Mouse (Mus musculus) hindbrain, embryonic 13.5 days (tissue): ENCODE results near the gene Dlx5. TPM values are rescaled to one million over a fixed set of nuclear protein-coding genes. Genes with fewer than 3 reads are reported as not detected.

Experiments used
- ATAC-seq: fragments of 200-750 bp; cut with Nextera tagmentation; 2 replicates; pipeline ENCODE4 v1.8.0; 2017; ENCODE audit warnings: moderate TSS enrichment; ENCODE audit not compliant: low FRiP score
- H3K27ac ChIP-seq: fragments of 300-500 bp; sonication (generic); 2 replicates; pipeline ENCODE4 v1.5.1; 2015; ENCODE audit warnings: inconsistent platforms, mild to moderate bottlenecking, moderate library complexity
- H3K27me3 ChIP-seq: fragments of 300-500 bp; sonication (generic); 2 replicates; pipeline ENCODE4 v1.6.1; 2015; ENCODE audit warnings: mild to moderate bottlenecking, inconsistent platforms
- H3K36me3 ChIP-seq: fragments of 300-500 bp; sonication (generic); 2 replicates; pipeline ENCODE4 v1.6.1; 2015; ENCODE audit warnings: mild to moderate bottlenecking, inconsistent platforms
- H3K4me1 ChIP-seq: fragments of 300-500 bp; sonication (generic); replicated peaks from 2 replicates; pipeline ENCODE4 v1.6.1; 2015; ENCODE audit warnings: inconsistent platforms
- H3K4me2 ChIP-seq: fragments of 300-500 bp; sonication (generic); 2 replicates; pipeline ENCODE4 v1.6.1; 2015; ENCODE audit warnings: inconsistent platforms, mild to moderate bottlenecking, moderate library complexity
- H3K4me3 ChIP-seq: fragments of 300-500 bp; sonication (generic); 2 replicates; pipeline ENCODE4 v1.5.1; 2015; ENCODE audit warnings: mild to moderate bottlenecking, inconsistent platforms
- H3K9ac ChIP-seq: fragments of 300-500 bp; sonication (generic); 2 replicates; pipeline ENCODE4 v1.6.1; 2015; ENCODE audit warnings: mild to moderate bottlenecking, inconsistent platforms
- H3K9me3 ChIP-seq: fragments of 300-500 bp; sonication (generic); 2 replicates; pipeline ENCODE4 v1.6.1; 2016; ENCODE audit warnings: inconsistent platforms
- WGBS: fragments of 180-500 bp; shearing (Covaris S2); methylation state at CpG from one replicate; pipeline ENCODE4 v1.1.7; 2015; 5-methylcytosine and 5-hydroxymethylcytosine counted together
- polyA plus RNA-seq: library from polyadenylated mRNA; unstranded; fragments of >200 nt; fragmentation: Nextera tagmentation; extraction: Ambion mirVana; gene quantifications from 2 replicates; pipeline ENCODE4 v1.2.1, GENCODE M21; 2015

Dlx5 gene
- polyA plus RNA-seq, 1 experiment from 2014 or later: 1.3 TPM

DNA sequence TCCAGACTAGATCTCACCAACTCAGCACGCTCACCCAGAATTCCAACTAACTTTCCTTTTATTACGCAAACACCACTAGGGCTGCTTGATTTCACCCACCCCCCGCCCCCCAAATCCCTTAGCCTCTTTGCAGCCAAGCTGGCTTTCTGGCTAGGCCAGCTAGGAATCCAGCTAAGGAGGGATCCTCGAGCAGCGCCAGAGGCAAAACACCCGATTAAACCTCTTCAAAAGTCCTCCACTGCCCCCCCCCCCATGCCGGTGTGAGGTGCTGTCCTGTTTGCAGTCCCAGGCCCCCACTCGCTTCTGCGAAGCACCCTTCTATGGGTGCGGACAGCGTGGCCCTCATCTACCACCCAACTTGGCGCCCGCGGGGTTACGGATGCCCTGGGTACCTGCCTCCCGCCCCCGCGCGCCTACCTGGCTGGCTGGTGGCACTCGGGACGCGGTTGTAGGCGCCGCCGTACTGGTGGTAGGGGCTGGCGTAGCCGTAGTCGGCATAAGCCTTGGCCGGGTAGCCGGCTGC, 709 bp downstream of the Dlx5 start:
- H3K4me1 ChIP-seq: peaks cover 18% of the 10 kb centered on the region
- H3K9me3 ChIP-seq: no peaks in the 10 kb centered on the region
- peak overlapping the region; percentile 51 for H3K9ac ChIP-seq
- peak overlapping the region; percentile 59 for H3K4me2 ChIP-seq
- peak overlapping the region; percentile 39 for H3K4me3 ChIP-seq
- peak; percentile 61 for ATAC-seq
- H3K36me3 ChIP-seq: no peaks in the 10 kb centered on the region
- no peak overlapping the region for H3K27ac ChIP-seq
- under 1% methylated on average over 30 of the region's 30 CpGs for WGBS
- peaks cover 85% of the 10 kb centered on the region for H3K27me3 ChIP-seq

DNA sequence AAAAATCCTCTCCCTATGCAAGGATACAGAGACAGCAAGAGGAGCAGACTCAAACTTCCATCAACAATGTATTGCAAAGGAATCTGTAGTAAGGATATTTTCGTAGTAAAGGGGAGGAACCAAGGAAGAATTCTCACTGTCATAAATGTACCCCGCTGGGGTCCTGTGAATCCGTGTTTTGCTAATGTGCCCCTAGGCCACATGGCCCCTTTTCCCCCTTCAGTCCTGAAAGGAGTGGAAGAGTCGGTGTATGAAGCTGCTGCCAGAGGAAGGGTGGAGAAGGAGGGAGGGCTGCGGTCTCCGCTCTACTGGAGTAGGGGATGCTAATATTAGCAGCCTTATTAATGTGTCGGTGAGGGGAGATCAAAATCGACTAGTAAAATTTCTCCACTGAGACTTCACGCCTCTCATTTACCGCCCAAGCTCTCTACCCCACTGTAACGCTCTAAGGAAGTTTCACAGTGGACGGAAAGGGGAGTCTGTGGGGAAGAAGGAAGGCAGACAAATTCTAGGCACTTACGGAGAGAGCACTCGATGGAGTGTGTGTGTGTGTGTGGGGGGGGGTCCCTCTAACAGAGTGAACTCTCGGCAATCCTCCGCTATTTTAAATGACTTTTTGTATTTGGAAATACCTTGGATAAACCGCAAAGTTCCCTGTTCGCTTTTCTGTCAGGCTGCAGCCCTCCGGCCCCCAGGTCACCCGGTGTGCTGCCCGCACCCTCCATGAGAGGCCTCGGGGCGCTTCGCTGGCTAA, 1.3 kb downstream of the Dlx5 start:
- H3K36me3 ChIP-seq: no peaks in the 10 kb centered on the region
- H3K9me3 ChIP-seq: no peaks in the 10 kb centered on the region
- H3K27me3 ChIP-seq: peaks cover 91% of the 10 kb centered on the region
- peak overlapping the region; percentile 59 for H3K4me2 ChIP-seq
- under 1% methylated on average over 24 of the region's 24 CpGs for WGBS
- no peak overlapping the region for H3K27ac ChIP-seq
- ATAC-seq: no peak
- peaks cover 18% of the 10 kb centered on the region for H3K4me1 ChIP-seq
- H3K4me3 ChIP-seq: peak overlapping the region; percentile 39; the same call in 1 of the 2 replicates
- no peak overlapping the region for H3K9ac ChIP-seq

DNA sequence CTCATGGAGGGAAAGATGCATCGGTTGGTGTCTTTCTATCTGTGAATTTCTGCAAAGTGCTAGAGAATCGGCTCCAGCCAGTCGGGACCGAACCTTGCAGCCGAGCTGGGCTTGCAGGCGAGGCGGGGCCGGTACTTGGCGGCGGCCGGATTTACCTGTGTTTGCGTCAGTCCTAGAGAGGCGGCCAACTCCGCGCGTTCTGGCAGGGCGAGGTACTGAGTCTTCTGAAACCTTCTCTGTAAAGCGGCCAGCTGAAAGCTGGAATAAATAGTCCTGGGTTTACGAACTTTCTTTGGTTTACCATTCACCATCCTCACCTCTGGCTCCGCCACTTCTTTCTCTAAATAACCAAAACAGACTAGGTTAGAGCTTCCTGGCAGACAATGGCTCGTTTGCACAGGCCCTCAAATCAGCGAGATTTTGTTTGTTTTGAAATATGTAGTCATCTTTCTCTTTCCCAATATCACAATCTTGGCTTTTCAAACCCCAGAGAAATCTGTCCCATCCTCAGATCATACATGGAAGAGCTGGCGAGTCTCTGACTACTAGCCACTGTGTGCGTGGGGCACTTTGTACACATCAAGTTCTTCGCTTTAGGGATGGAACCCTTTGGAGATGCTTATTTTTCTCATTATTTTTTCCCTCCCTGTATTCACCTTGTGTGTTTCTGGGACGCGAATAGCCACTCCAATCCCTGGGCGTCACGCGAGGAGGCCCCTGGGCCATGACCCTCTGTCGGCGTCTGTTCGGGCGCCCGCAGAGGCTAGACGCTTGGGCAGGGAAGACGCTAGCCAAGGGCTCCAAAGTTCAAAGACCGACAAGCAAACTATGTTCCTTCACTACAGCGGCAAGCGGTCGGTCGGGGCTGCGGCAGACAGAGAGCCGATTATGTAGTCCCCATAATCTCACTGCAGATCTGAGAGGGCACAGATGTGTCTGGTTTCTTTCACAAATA, 2.2 kb downstream of the Dlx5 start:
- WGBS: 2% methylated on average over 44 of the region's 44 CpGs
- Histone ChIP-seq H3K9ac (no peak overlapping the region), H3K4me2 (no peak overlapping the region), H3K9me3 (no peaks in the 10 kb centered on the region), H3K27ac (no peak overlapping the region), H3K4me3 (no peak overlapping the region), H3K4me1 (peaks cover 18% of the 10 kb centered on the region), H3K27me3 (peaks cover 98% of the 10 kb centered on the region), H3K36me3 (no peaks in the 10 kb centered on the region)
- no peak for ATAC-seq

DNA sequence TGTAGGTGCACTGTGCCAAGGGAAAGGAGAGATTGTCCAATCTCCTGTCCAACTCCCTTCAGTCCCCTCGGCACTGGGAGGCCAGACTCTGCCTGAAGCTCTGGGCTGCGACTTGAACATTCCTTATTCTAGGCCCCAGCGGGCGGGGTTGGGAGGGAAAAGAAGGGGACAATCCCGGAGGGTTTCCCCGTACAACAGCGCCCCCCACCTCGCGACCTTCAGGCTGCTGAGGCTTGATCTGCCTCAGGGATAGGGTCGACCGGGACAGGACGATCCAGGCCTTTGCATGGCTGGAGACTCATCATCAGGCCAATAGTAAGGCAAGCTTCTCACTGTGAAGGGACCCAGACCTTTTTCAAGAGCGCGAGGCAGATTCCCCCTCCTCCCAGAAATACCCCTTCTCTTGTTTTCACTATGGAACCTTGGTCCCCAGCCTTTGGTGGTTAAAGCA, 3.0 kb downstream of the Dlx5 start:
- Histone ChIP-seq H3K27ac (no peak overlapping the region), H3K9ac (no peak overlapping the region), H3K36me3 (no peaks in the 10 kb centered on the region), H3K9me3 (no peaks in the 10 kb centered on the region), H3K4me3 (no peak overlapping the region), H3K27me3 (peaks cover 99% of the 10 kb centered on the region), H3K4me1 (peaks cover 18% of the 10 kb centered on the region), H3K4me2 (no peak overlapping the region)
- no peak; the same call in 1 of the 2 replicates for ATAC-seq
- WGBS: under 1% methylated on average over 14 of the region's 14 CpGs

DNA sequence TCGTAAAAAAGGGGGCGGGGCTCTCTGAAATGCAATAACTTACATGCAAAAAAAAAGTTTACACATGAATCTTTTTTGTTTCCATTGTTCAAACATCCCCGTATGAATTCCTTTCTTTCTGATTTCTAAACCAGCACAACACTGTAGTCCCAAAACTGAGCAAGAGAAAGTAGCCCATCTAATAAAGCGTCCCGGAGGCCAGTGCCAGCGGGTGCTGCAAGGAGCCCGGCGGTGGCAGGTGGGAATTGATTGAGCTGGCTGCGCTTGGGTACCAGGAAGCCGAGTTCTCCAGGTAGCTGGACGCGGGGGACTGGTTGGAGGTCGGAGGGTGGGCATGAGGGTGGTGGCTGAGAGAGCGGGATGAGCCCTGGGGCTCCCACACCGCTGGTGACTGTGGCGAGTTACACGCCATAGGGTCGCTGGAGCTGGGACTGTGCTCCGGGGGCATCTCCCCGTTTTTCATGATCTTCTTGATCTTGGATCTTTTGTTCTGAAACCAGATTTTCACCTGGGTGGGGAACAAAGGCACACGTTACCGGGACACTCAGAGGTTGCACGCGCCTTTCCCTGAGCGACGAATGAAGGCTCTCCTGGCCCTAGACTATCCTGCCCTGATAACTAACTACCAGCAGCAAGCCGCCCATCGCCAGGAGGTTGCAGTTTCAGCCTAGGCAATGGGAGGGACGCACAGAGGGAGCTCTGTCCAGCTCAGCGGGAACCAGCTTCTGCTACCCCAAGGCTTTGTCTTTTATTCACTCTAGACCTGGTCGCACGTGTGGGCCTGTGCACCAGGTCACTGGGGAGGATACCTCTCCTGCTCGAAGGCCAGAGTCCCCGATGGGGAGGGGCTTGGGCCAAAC, 3.7 kb downstream of the Dlx5 start:
- 2% methylated on average over 34 of the region's 34 CpGs for WGBS
- H3K4me1 ChIP-seq: peaks cover 18% of the 10 kb centered on the region
- H3K4me3 ChIP-seq: no peak overlapping the region
- peaks cover 99% of the 10 kb centered on the region for H3K27me3 ChIP-seq
- ATAC-seq: no peak; the same call in 1 of the 2 replicates
- H3K27ac ChIP-seq: no peak overlapping the region
- H3K9me3 ChIP-seq: no peaks in the 10 kb centered on the region
- H3K9ac ChIP-seq: no peak overlapping the region
- H3K4me2 ChIP-seq: no peak overlapping the region
- no peaks in the 10 kb centered on the region for H3K36me3 ChIP-seq

DNA sequence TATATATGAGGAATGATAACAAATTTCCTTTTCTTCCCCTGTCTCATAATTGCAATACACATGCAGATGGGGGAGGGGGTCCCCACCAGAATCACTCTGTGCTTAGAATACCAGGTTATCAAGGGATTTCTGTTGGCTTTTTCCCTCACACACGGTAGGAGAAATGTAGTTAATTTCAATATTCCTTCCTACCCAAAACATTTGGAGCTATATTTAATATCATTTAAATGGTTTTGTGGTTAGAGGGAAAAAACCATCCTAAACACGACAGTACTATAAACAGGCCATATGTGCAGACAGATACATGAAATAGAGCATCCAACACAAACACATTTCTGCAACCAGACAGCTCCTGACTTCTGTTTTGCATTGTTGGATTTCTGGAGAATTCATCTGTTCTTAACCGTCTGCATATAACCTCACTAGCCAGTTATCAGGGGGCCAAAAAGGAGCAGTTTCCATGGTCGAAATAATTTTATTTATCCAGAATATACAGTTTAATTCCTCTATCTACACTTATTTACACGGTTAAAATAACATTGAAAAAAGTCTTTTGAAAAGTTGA, 4.5 kb downstream of the Dlx5 start:
- H3K36me3 ChIP-seq: no peaks in the 10 kb centered on the region
- H3K27me3 ChIP-seq: peaks cover 99% of the 10 kb centered on the region
- H3K9me3 ChIP-seq: no peaks in the 10 kb centered on the region
- H3K4me3 ChIP-seq: no peak overlapping the region
- no peak overlapping the region for H3K4me2 ChIP-seq
- ATAC-seq: no peak
- WGBS: 9% methylated on average over 5 of the region's 5 CpGs
- H3K27ac ChIP-seq: no peak overlapping the region
- H3K9ac ChIP-seq: no peak overlapping the region
- H3K4me1 ChIP-seq: peaks cover 18% of the 10 kb centered on the region

DNA sequence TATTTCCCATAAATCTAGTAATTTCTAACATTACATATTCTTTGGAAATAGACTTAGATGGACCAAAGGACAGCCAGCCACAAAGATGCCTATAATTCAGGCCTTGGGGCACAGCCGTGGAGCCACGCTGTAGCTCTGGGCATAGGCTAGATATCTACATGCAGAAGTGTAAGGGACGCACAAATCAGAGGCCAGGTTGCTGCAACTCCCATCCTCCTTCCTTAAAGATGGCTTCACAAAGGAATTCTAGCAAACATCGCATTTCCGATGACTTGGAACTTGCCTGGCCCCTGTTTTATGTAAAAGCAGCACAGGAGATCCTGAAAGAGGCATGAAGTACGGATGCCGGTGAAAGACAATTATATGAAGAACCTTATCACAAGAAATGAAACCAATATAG, 5.2 kb downstream of the Dlx5 start:
- Histone ChIP-seq H3K4me1 (peaks cover 15% of the 10 kb centered on the region), H3K27ac (no peak overlapping the region), H3K4me2 (no peak overlapping the region), H3K9me3 (no peaks in the 10 kb centered on the region), H3K4me3 (no peak overlapping the region), H3K36me3 (no peaks in the 10 kb centered on the region), H3K9ac (no peak overlapping the region), H3K27me3 (peaks cover 99% of the 10 kb centered on the region)
- 6% methylated on average over 7 of the region's 7 CpGs for WGBS
- no peak for ATAC-seq

DNA sequence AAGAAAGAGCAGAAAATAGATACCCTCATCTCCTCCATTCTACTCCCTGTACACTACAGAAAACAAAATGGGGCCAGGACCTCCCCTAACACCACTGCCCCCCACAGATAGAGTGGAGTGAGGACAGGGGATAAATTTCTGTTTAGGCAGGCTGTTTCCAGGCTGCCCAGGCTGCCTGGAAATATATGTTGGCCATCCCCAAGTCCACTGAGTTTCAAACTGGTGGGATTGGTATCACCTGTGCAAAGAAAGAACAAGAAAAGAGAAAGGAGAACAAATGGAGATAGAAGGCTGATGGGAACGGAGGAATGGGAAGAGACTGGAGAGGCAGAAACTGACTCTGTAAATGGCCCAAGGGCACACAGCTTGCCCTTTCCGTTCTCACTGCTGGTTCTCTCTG, 5.7 kb downstream of the Dlx5 start:
- no peak overlapping the region for H3K4me2 ChIP-seq

DNA sequence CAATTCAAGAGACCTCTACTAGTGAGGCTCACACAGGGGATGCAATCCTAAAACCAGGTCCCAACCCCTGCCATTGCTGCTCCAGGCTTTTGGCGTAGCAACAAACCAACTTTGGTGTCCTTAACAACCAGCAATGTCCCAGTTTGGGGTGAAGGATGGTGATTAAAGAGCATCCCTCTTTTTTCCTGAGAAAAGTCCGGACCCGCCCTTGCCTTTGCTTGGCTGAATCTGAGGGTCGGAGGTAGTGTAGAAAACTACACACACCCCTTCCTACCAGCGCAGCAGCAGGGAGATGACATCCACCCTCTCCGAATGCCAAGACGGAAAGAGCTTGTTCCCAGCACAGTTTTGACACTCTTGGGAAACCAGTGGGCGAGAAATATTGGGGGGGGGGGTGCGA, 6.2 kb downstream of the Dlx5 start:
- Histone ChIP-seq H3K9ac (no peak overlapping the region), H3K36me3 (no peaks in the 10 kb centered on the region), H3K27ac (no peak overlapping the region), H3K27me3 (peaks cover 99% of the 10 kb centered on the region), H3K4me2 (no peak overlapping the region), H3K4me3 (no peak overlapping the region), H3K4me1 (0 out of 2 replicates have a peak, but pooled peaks cover 5% of the 10 kb centered on the region), H3K9me3 (no peaks in the 10 kb centered on the region)
- WGBS: 3% methylated on average over 9 of the region's 9 CpGs
- no peak for ATAC-seq

More for the DNA sequence above, 5.7 kb downstream of the Dlx5 start:
- H3K27ac ChIP-seq: no peak overlapping the region
- no peak overlapping the region for H3K4me3 ChIP-seq
- ATAC-seq: no peak
- H3K9me3 ChIP-seq: no peaks in the 10 kb centered on the region
- peaks cover 10% of the 10 kb centered on the region for H3K4me1 ChIP-seq
- 0% methylated on average over 2 of the region's 2 CpGs for WGBS
- H3K36me3 ChIP-seq: no peaks in the 10 kb centered on the region
- H3K27me3 ChIP-seq: peaks cover 99% of the 10 kb centered on the region
- H3K9ac ChIP-seq: no peak overlapping the region

DNA sequence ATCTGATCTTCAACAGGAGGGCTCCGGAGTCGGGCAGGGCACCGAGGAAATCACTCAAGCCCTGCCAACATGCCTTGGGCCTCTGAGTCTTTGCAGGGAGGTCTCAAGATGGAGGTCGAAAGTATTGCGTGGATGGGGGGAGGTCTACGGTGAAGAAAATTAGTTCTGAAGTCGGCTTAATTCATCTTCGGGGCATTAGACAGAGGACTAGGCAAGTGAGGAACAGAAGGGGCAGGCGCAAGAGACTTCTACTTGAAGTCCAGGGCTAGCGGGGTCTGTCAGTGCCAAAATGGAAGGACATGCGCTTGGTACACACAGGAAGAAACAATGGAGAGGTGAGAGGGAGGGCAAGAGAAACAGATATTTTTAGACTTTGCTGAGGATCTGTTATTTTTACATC, 6.7 kb downstream of the Dlx5 start:
- ATAC-seq: no peak
- under 1% methylated on average over 11 of the region's 11 CpGs for WGBS
- H3K9me3 ChIP-seq: no peaks in the 10 kb centered on the region
- H3K4me3 ChIP-seq: no peak overlapping the region
- no peak overlapping the region for H3K4me2 ChIP-seq
- H3K9ac ChIP-seq: no peak overlapping the region
- peaks cover 99% of the 10 kb centered on the region for H3K27me3 ChIP-seq
- H3K27ac ChIP-seq: no peak overlapping the region
- H3K4me1 ChIP-seq: 0 out of 2 replicates have a peak, but pooled peaks cover 5% of the 10 kb centered on the region
- no peaks in the 10 kb centered on the region for H3K36me3 ChIP-seq

DNA sequence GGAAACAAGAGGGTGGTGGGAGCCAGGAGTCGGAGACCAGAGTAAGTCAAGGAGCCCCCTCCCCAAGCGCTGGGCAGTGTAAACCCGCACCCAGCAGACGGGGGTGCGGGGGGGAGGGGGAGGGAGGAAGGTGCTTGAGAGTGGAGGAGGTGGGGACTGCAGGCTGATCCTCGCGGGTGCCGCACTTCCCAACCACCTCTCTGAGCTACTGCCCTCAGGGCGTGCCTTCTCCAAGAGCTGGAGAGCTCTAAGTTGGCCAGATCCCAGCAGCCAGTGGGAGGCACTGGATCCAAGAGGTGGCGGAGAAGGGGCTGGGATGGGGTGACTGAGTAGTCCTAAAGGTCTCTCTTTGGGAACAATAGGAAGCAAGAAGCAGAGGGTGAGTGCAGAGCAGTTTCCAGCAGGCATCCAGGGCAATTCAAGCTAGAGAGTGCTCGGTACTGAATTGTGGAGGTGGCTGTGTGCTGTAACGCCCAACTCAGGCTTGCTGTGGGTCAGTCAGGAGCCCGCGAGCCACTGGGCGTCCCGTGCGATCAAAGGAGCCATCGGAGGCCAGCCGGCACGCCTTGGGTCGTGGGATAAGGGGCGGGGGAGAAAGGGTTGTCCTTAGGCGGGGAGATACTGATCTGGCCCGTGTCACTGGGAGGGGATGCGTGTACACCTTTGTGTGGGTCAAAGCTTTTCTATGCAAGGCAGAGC, 7.7 kb downstream of the Dlx5 start:
- H3K9ac ChIP-seq: no peak overlapping the region
- no peaks in the 10 kb centered on the region for H3K36me3 ChIP-seq
- H3K4me1 ChIP-seq: 0 out of 2 replicates have a peak, but pooled peaks cover 5% of the 10 kb centered on the region
- 1% methylated on average over 24 of the region's 25 CpGs for WGBS
- 0 out of 2 replicates have a peak overlapping the region, but pooled peaks have one; percentile 4 for H3K4me3 ChIP-seq
- H3K27ac ChIP-seq: no peak overlapping the region
- peaks cover 98% of the 10 kb centered on the region for H3K27me3 ChIP-seq
- peak; percentile 22; the same call in 1 of the 2 replicates for ATAC-seq
- H3K4me2 ChIP-seq: no peak overlapping the region
- H3K9me3 ChIP-seq: no peaks in the 10 kb centered on the region
